Mouse (Mus musculus) adrenal gland, postnatal 4 days (tissue): ENCODE results near the gene Zfp809. TPM values are rescaled to one million over a fixed set of nuclear protein-coding genes. Genes with fewer than 3 reads are reported as not detected.

Experiments used
- DNase-seq, 2 experiments: peaks; one replicate each; pipeline ENCODE4 v3.0.0; 2021 to 2022; ENCODE audit warnings: low spot score in 2 of 2, mixed read lengths in 2 of 2
- total RNA-seq, 2 experiments: library from RNA; stranded (reverse); gene quantifications; 2 replicates each; pipeline ENCODE4 v1.2.3; 2021

Gene Zfp809
- total RNA-seq, 2 experiments from 2014 or later: 36.9 to 39.5 TPM

GRCm38 (mm10) chr9:22260092-22260422 lies 34.5 kb downstream of the Zfp809 start:
- no peak for DNase-seq

- no peak for DNase-seq
Observed at GRCm38 (mm10) chr9:22261594-22261993, 36.1 kb downstream of the Zfp809 start.

GRCm38 (mm10) chr9:22262611-22263010 lies 37.1 kb downstream of the Zfp809 start:
- DNase-seq: no peak

- no peak for DNase-seq
Observed at GRCm38 (mm10) chr9:22268886-22269285, 43.4 kb downstream of the Zfp809 start.

- DNase-seq: no peak
Observed at GRCm38 (mm10) chr9:22278733-22279132, 53.2 kb downstream of the Zfp809 start.

Other genes with a start within 250 kb of the Zfp809 start
- gene Rgl3, start 236.3 kb upstream of the Zfp809 start, total RNA-seq: 10 to 100 TPM; 26.1 to 36.2 TPM
- 1 to 10 TPM; 1.4 to 2.0 TPM for gene Ccdc151, start 223.1 kb upstream of the Zfp809 start, total RNA-seq
- 100 to 1,000 TPM; 148 to 155 TPM for gene Prkcsh, start 222.9 kb upstream of the Zfp809 start, total RNA-seq
- gene Elavl3, start 173.7 kb upstream of the Zfp809 start, total RNA-seq: 1 to 10 TPM; 7.0 to 9.5 TPM
- gene Gm49318, start 154.5 kb upstream of the Zfp809 start, total RNA-seq: not detected
- 10 to 100 TPM; 14.5 to 16.5 TPM for gene Zfp653, start 154.3 kb upstream of the Zfp809 start, total RNA-seq
- gene Ecsit, start 140.3 kb upstream of the Zfp809 start, total RNA-seq: 10 to 100 TPM; 37.4 to 39.2 TPM
- 1 to 10 TPM in 1 of 2 experiments, under 1 TPM in 1; 0.81 to 1.6 TPM for gene Cnn1, start 126.5 kb upstream of the Zfp809 start, total RNA-seq
- gene Elof1, start 108.5 kb upstream of the Zfp809 start, total RNA-seq: 10 to 100 TPM; 74.2 to 78.4 TPM
- 10 to 100 TPM; 12.9 to 13.0 TPM for gene Acp5, start 90.0 kb upstream of the Zfp809 start, total RNA-seq
- gene Pigyl, start 68.9 kb upstream of the Zfp809 start, total RNA-seq: 10 to 100 TPM; 55.8 to 62.3 TPM
- gene Zfp872, start 37.6 kb upstream of the Zfp809 start, total RNA-seq: 1 to 10 TPM in 1 of 2 experiments, under 1 TPM in 1; 0.90 to 1.5 TPM
- gene Zfp599, start 34.2 kb downstream of the Zfp809 start, total RNA-seq: 1 to 10 TPM; 2.2 to 3.2 TPM
- 10 to 100 TPM; 21.0 to 22.5 TPM for gene Zfp810, start 81.9 kb downstream of the Zfp809 start, total RNA-seq
- 10 to 100 TPM; 27.0 to 28.1 TPM for gene Anln, start 163.5 kb downstream of the Zfp809 start, total RNA-seq
- gene 9530077C05Rik, start 185.8 kb downstream of the Zfp809 start, total RNA-seq: 1 to 10 TPM; 5.2 to 7.6 TPM
- gene Gm17545, start 228.6 kb downstream of the Zfp809 start, total RNA-seq: not detected
- 10 to 100 TPM; 48.1 to 52.9 TPM for gene Rp9, start 244.0 kb downstream of the Zfp809 start, total RNA-seq